Mouse (Mus musculus) erythroblast, embryonic 14.5 days (primary cell): Measurements from ENCODE around the gene Ube2f.

Experiments
- GATA1 ChIP-seq: IDR thresholded peaks from 2 replicates; pipeline ENCODE4 v1.6.1; 2012; ENCODE audit warnings: low read length, inconsistent platforms, mixed read lengths
- TAL1 ChIP-seq: IDR thresholded peaks from 3 replicates; pipeline ENCODE4 v1.6.1; 2012; ENCODE audit warnings: low read length, inconsistent platforms, mixed read lengths

DNA sequence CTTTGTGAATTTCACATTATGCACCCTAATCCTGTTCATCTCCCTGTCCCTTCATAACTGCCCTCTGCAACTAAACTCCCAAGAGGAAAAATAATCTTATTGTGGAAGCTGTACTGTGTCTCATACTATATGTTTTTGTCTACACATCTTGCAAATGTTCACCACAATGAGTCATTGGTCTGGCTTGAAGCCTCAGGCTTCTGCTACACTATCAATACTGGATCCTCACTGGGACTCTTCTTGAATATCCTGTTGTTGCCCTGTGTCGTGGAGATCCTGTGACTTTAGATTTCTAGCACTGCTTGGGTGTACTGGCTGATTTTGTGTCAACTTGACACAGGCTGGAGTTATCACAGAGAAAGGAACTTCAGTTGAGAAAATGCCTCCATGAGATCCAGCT lies 10.3 kb upstream of the Ube2f start:
- no peak for TF ChIP-seq GATA1
- TF ChIP-seq TAL1, result no peak
